Mouse (Mus musculus) testis, adult 2 months (tissue): Measurements from ENCODE around the gene Aldh6a1.

Source experiments
- CTCF ChIP-seq: fragments of 200-500 bp; IDR thresholded peaks from 2 replicates; pipeline ENCODE4 v1.5.1; 2012; ENCODE audit warnings: low read depth, mild to moderate bottlenecking, inconsistent platforms, low read length, moderate library complexity; ENCODE audit not compliant: control insufficient read depth, insufficient read depth, insufficient replicate concordance
- POLR2A ChIP-seq: fragments of 200-500 bp; IDR thresholded peaks from 2 replicates; pipeline ENCODE4 v1.6.1; 2012; ENCODE audit warnings: low read depth, mild to moderate bottlenecking, inconsistent platforms, low read length, moderate library complexity; ENCODE audit not compliant: control insufficient read depth

DNA sequence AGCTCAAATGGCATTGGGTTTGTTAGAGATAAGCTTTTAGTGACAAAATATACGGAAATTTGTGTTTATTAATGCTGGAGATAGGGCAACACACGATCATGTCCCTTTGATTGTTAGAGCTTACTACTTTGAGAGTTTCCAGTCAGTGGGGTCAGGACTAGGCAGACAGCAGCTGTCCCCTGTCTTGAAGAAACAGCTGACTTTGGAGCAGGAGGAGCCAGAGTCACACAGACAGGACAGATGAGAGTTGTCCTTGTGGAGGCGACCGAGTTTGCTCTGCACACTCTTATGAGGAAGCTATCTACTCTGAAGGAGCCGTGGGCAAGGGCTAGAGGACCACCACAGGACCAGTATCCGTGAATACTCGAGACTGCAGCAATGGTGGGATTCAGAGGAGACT lies 28.1 kb upstream of the Aldh6a1 start:
- no peak for TF ChIP-seq CTCF
- no peak for TF ChIP-seq POLR2A
